Mouse (Mus musculus): ENCODE data around the gene Pax7.

GRCm38 (mm10) chr4:139819411-139820030, 13.8 kb downstream of the Pax7 start:
- TF ChIP-seq CTCF (IDR thresholded peaks at IDR 0.05; ENCODE audit: control insufficient read depth, insufficient read depth, low read length) (no peak), POLR2A (IDR thresholded peaks at IDR 0.05; ENCODE audit: borderline replicate concordance, control insufficient read depth, low read depth, low read length) (no peak)

Data from bone marrow, adult 2 months (tissue).